Mouse (Mus musculus): Measurements from ENCODE around the gene Ift27. TPM values are rescaled to one million over a fixed set of nuclear protein-coding genes. Genes with fewer than 3 reads are reported as not detected.

Ift27 gene
- polyA plus RNA-seq, 1 experiment from 2014 or later = 105 TPM

Other genes starting within 250 kb of the Ift27 start
- 269 and 294 TPM in 2 replicates for gene Txn2, start 245.1 kb downstream of the Ift27 start, polyA plus RNA-seq (2014; fragmentation: Nextera tagmentation; extraction: Ambion mirVana)
- 4.2 and 6.2 TPM in 2 replicates for gene Foxred2, start 217.4 kb downstream of the Ift27 start, polyA plus RNA-seq (2014; fragmentation: Nextera tagmentation; extraction: Ambion mirVana)
- gene Eif3d, start 203.3 kb downstream of the Ift27 start, polyA plus RNA-seq (2014; fragmentation: Nextera tagmentation; extraction: Ambion mirVana) = 188 and 247 TPM in 2 replicates
- gene Cacng2, start 54.1 kb downstream of the Ift27 start, polyA plus RNA-seq (2014; fragmentation: Nextera tagmentation; extraction: Ambion mirVana) = not detected in 2 replicates
- not detected in 2 replicates for gene Pvalb, start 32.3 kb upstream of the Ift27 start, polyA plus RNA-seq (2014; fragmentation: Nextera tagmentation; extraction: Ambion mirVana)
- 1.2 and 1.9 TPM in 2 replicates for gene Ncf4, start 70.7 kb upstream of the Ift27 start, polyA plus RNA-seq (2014; fragmentation: Nextera tagmentation; extraction: Ambion mirVana)
- 0.14 and 0.28 TPM in 2 replicates for gene Csf2rb2, start 131.6 kb upstream of the Ift27 start, polyA plus RNA-seq (2014; fragmentation: Nextera tagmentation; extraction: Ambion mirVana)
- 0.41 and 0.89 TPM in 2 replicates for gene Csf2rb, start 151.6 kb upstream of the Ift27 start, polyA plus RNA-seq (2014; fragmentation: Nextera tagmentation; extraction: Ambion mirVana)
- not detected in 2 replicates for gene Tex33, start 221.8 kb upstream of the Ift27 start, polyA plus RNA-seq (2014; fragmentation: Nextera tagmentation; extraction: Ambion mirVana)
- gene Tst, start 231.8 kb upstream of the Ift27 start, polyA plus RNA-seq (2014; fragmentation: Nextera tagmentation; extraction: Ambion mirVana) = 32.4 and 32.8 TPM in 2 replicates
- gene Mpst, start 232.3 kb upstream of the Ift27 start, polyA plus RNA-seq (2014; fragmentation: Nextera tagmentation; extraction: Ambion mirVana) = 4.3 and 5.3 TPM in 2 replicates